Mouse (Mus musculus) right cerebral cortex, postnatal 36 days (tissue): ENCODE results near the gene Zfp384.
A peak's percentile ranks its signal among the peaks of the same experiment; 100 is the strongest.

Experiments used
- DNase-seq, 2 experiments: peaks; one replicate each; pipeline ENCODE4 v3.0.0; 2022; ENCODE audit warnings: low spot score in 2 of 2, mixed read lengths in 1 of 2

Zfp384 gene

DNA sequence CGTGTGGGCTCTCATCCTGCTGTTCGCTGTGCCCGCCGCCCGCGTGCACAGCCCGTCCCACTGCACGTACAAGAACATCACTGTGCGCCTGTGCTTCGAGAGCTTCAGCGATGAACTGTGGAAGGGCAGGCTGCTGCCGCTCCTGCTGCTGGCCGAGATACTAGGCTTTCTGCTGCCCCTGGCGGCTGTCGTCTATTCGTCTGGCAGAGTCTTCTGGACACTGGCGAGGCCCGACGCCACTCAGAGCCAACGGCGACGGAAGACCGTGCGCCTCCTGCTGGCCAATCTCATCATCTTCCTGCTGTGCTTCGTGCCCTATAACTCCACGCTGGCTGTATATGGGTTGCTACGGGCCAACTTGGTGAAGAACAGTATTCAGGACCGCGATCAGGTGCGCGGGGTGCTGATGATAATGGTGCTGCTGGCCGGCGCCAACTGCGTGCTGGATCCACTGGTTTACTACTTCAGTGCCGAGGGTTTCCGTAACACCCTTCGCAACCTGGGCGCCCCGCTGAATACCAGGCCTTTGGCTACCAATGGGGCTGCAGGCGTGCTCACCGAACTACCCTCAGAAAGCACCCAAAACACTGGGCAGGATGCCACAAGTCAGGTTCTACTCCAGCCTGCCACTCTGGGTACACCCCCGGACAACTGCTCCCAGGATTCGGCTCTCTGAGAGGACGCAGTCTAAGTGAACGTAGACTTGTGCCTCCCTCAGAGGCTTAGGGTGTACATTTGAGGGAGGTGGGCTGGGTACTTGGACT lies 73.0 kb downstream of the Zfp384 start:
- peak; percentile 75 for DNase-seq

DNA sequence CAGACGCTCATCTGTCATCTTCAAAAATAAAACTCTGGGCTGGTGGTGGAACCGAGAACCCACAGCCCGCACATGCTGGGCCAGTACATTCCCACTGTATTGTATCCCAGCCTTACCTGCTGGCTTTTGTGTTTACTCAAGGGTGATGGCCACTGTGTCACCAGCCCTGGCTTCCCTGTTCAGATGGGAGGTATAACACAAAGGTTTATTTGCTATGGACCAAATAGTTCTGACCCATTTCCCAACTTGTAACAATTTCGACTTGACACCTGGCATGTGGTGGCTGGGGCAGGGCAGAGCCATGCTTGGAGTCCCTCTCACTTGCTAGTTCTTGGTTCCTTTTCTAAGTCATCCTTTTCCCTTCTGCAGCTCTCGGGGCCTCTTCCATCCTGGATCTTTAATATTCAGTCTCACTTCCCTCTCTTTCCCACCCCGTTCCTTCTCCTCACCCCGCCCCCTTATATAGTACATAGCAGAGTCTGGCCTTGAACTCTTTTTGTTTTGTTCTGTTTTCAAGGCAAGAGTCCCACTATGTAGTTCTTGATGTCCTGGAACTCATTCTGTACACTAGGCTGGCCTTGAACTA lies 73.9 kb downstream of the Zfp384 start:
- DNase-seq, result no peak

- peak in 1 of 2 experiments; percentile 39 for DNase-seq
Measured at GRCm38 (mm10) chr6:125084424-125084823, 75.5 kb downstream of the Zfp384 start.
